Mouse (Mus musculus): ENCODE measurements around the gene Hypk.

DNA sequence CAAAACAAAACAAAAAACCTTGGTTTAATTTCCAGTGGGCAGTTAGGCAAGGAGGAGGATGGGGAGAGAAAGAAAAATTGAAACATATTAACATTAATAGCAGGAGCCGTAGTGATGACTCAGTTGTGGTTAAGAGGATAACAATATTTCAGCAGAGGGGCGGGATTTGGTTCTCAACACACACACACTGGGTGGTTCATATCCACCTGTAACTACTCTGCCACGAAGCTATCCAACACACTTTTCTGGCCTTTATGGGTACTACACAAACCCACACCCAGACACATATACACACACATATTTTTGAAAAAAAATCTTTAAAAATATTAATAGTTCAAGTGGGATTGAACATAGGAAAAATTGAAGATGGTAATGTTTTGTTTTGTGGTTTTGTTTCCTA lies 6.1 kb upstream of the Hypk start:
- TF ChIP-seq FLI1 (IDR thresholded peaks at IDR 0.05; ENCODE audit: low read length) (no peak), GATA1 (IDR thresholded peaks at IDR 0.05; ENCODE audit: borderline replicate concordance, low read length) (no peak)
